Mouse (Mus musculus): ENCODE data around the gene Edaradd.
A peak's percentile ranks its signal among the peaks of the same experiment; 100 is the strongest.

The Edaradd gene

GRCm38 (mm10) chr13:12519955-12520584 lies at the start of gene Edaradd:
Gene Edaradd (minus strand): TSS chr13:12520438.
- DNase-seq (ENCODE audit: low read depth): peak; percentile 39

- peak; percentile 12 for DNase-seq (ENCODE audit: low read depth)
Measured at GRCm38 (mm10) chr13:12569741-12570140, 49.5 kb upstream of the Edaradd start.

GRCm38 (mm10) chr13:12568597-12569469 lies 48.6 kb upstream of the Edaradd start:
- no peak for DNase-seq (ENCODE audit: low read depth)

- DNase-seq (ENCODE audit: low read depth): no peak
Measured at GRCm38 (mm10) chr13:12567936-12568335, 47.7 kb upstream of the Edaradd start.

- DNase-seq (ENCODE audit: low read depth): peak; percentile 97
Measured at GRCm38 (mm10) chr13:12565621-12566390, 45.6 kb upstream of the Edaradd start, which contains the start of gene Ero1lb. Gene Ero1lb (plus strand): TSS chr13:12565874.

- no peak for DNase-seq (ENCODE audit: low read depth)
Measured at GRCm38 (mm10) chr13:12562256-12562655, 42.0 kb upstream of the Edaradd start.

- no peak for DNase-seq (ENCODE audit: low read depth)
Measured at GRCm38 (mm10) chr13:12561729-12562128, 41.5 kb upstream of the Edaradd start.

GRCm38 (mm10) chr13:12559462-12560120 lies 39.4 kb upstream of the Edaradd start:
- DNase-seq (ENCODE audit: low read depth): no peak

- DNase-seq (ENCODE audit: low read depth): no peak
Measured at GRCm38 (mm10) chr13:12559044-12559443, 38.8 kb upstream of the Edaradd start.

- DNase-seq (ENCODE audit: low read depth): no peak
Measured at GRCm38 (mm10) chr13:12554211-12554610, 34.0 kb upstream of the Edaradd start.

GRCm38 (mm10) chr13:12543880-12544568 lies 23.8 kb upstream of the Edaradd start:
- DNase-seq (ENCODE audit: low read depth): no peak

- DNase-seq (ENCODE audit: low read depth): no peak
Measured at GRCm38 (mm10) chr13:12543246-12543645, 23.0 kb upstream of the Edaradd start.

GRCm38 (mm10) chr13:12542006-12542981 lies 22.1 kb upstream of the Edaradd start:
- DNase-seq (ENCODE audit: low read depth): peak; percentile 64

- DNase-seq (ENCODE audit: low read depth): no peak
Measured at GRCm38 (mm10) chr13:12540119-12540518, 19.9 kb upstream of the Edaradd start.

GRCm38 (mm10) chr13:12539716-12540115 lies 19.5 kb upstream of the Edaradd start:
- no peak for DNase-seq (ENCODE audit: low read depth)

GRCm38 (mm10) chr13:12537971-12538370 lies 17.7 kb upstream of the Edaradd start:
- DNase-seq (ENCODE audit: low read depth): no peak

GRCm38 (mm10) chr13:12534628-12535027 lies 14.4 kb upstream of the Edaradd start:
- DNase-seq (ENCODE audit: low read depth): no peak

- no peak for DNase-seq (ENCODE audit: low read depth)
Measured at GRCm38 (mm10) chr13:12525678-12526077, 5.4 kb upstream of the Edaradd start.

GRCm38 (mm10) chr13:12522346-12522745 lies 2.1 kb upstream of the Edaradd start:
- no peak for DNase-seq (ENCODE audit: low read depth)

- DNase-seq (ENCODE audit: low read depth): no peak
Measured at GRCm38 (mm10) chr13:12519371-12519770, 867 bp downstream of the Edaradd start.
